Mouse (Mus musculus) left cerebral cortex, adult 18-20 months (tissue): ENCODE data around the gene Adam34. TPM values are rescaled to one million over a fixed set of nuclear protein-coding genes. Genes with fewer than 3 reads are reported as not detected.
"Not testable (repeated sequence)": the region's sequence is repeated elsewhere in the genome, so short reads cannot be mapped to it uniquely, and the experiment has no call there.

Experiments used
- DNase-seq, 2 experiments: peaks; one replicate each; pipeline ENCODE4 v3.0.0; 2021 to 2022; ENCODE audit warnings: low spot score in 2 of 2, mixed read lengths in 1 of 2
- long read RNA-seq, 2 experiments: library from polyadenylated mRNA; stranded (forward); transcript quantifications; one replicate each; pipeline ENCODE4 v2.0.0; 2021
- total RNA-seq, 2 experiments: library from RNA; stranded (reverse); gene quantifications; 2 replicates each; pipeline ENCODE4 v1.2.3; 2021

Adam34 gene
- not detected for total RNA-seq
- long read RNA-seq, experiment 1: 0 reads
- long read RNA-seq, experiment 2: 0 reads

DNA sequence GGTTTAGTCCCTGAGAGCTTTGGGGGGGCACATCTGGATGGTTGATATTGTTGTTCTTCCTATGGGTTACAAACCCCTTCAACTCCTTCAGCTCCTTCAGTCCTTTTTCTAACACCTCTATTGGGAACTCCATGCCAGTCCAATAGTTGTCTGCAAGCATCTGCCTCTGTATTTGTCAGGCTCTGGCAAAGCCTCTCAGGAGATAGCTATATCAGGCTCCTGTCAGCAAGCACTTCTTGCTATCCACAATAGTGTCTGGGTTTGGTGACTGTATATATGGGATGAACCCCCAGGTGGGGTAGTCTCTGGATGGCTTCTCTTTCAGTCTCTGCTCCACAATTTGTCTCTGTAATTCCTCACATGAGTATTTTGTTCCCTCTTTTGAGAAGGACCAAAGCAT lies at the start of gene Adam34:
Adam34 (minus strand) TSS at position 101 of the 400 bp plus-strand sequence.
- DNase-seq: no peak

- no peak for DNase-seq
Measured at GRCm38 (mm10) chr8:43627176-43627575, 82.7 kb downstream of the Adam34 start, which contains the start of gene Gm5346. Gm5346 (minus strand) TSS chr8:43627276.

DNA sequence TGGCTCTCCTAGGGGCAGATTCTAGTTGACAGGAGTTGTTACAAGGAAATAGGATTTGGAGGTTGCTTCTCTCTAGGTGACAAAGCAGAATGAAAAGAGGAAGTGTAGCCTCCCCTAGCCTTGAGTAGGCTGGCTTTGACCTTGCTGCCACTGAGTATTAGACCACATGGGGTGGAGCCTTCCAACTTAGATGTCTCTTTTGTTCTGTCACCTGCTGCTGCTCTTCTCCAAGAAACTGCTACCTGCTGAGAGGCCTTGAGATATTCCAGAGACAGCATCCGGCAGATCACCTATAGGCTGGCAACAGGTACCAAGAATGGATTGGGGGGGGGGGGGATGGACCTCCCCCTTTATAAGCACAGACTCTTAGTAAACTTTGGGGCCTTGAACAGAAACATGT lies 93.8 kb downstream of the Adam34 start:
- no peak for DNase-seq

DNA sequence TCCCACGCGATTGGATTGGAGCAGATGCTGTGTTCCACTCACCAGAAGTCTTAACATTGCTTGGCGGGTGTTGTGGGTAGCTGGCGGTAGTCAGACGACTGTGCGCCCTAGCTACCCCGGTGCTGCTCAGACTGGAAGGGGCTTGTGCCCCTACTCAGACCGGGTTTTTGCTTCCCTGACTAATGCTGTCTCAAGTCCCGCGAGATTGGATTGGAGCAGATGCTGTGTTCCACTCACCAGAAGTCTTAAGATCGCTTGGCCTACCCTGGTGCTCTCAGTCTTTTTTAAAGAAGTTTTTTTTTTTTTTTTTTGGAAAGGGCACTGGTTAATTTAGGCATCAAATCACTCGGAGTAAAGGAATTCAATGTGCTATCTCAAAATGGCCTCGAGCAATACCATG lies 106.2 kb downstream of the Adam34 start:
- not testable (repeated sequence) for DNase-seq

- DNase-seq: not testable (repeated sequence)
Measured at GRCm38 (mm10) chr8:43603166-43603565, 106.7 kb downstream of the Adam34 start.

Other genes with a start within 250 kb of the Adam34 start
- gene Adam26b, start 181.9 kb downstream of the Adam34 start, total RNA-seq: not detected
- gene Adam26a, start 133.3 kb downstream of the Adam34 start, total RNA-seq: not detected
- gene Gm5346, start 82.8 kb downstream of the Adam34 start, total RNA-seq: not detected